Mouse (Mus musculus) lung, embryonic 14.5 days (tissue): ENCODE results near the gene Dmp1. TPM values are rescaled to one million over a fixed set of nuclear protein-coding genes. Genes with fewer than 3 reads are reported as not detected.

Experiments
- ATAC-seq: fragments of 200-750 bp; cut with Nextera tagmentation; 2 replicates; pipeline ENCODE4 v1.8.0; 2017; ENCODE audit warnings: mild to moderate bottlenecking, moderate TSS enrichment, moderate library complexity; ENCODE audit not compliant: insufficient read depth
- DNase-seq: peaks from one replicate; pipeline ENCODE4 v3.0.0-alpha.2; 2015
- H3K27ac ChIP-seq: fragments of 300-500 bp; sonication (generic); 2 replicates; pipeline ENCODE4 v1.5.1; 2014; ENCODE audit warnings: low read depth, mild to moderate bottlenecking, moderate library complexity
- H3K27me3 ChIP-seq: fragments of 300-500 bp; sonication (generic); 2 replicates; pipeline ENCODE4 v1.6.1; 2014; ENCODE audit warnings: low read length, control low read depth; ENCODE audit not compliant: insufficient read depth
- H3K36me3 ChIP-seq: fragments of 300-500 bp; sonication (generic); 2 replicates; pipeline ENCODE4 v1.6.1; 2014; ENCODE audit warnings: control low read depth; ENCODE audit not compliant: insufficient read depth
- H3K4me1 ChIP-seq: fragments of 300-500 bp; sonication (generic); 2 replicates; pipeline ENCODE4 v1.6.1; 2014; ENCODE audit warnings: antibody characterized with exemption, control low read depth; ENCODE audit not compliant: insufficient read depth
- H3K4me2 ChIP-seq: fragments of 300-500 bp; sonication (generic); 2 replicates; pipeline ENCODE4 v1.6.1; 2014; ENCODE audit warnings: mild to moderate bottlenecking
- H3K4me3 ChIP-seq: fragments of 300-500 bp; sonication (generic); 2 replicates; pipeline ENCODE4 v1.5.1; 2014; ENCODE audit warnings: low read depth, low read length
- H3K9ac ChIP-seq: fragments of 300-500 bp; sonication (generic); 2 replicates; pipeline ENCODE4 v1.6.1; 2014
- H3K9me3 ChIP-seq: fragments of 300-500 bp; sonication (generic); 2 replicates; pipeline ENCODE4 v1.6.1; 2016; ENCODE audit warnings: low read depth, low read length, control low read depth
- CTCF ChIP-seq: IDR thresholded peaks from 2 replicates; pipeline ENCODE4 v1.5.1; 2016; ENCODE audit warnings: antibody characterized with exemption, low read depth
- WGBS: fragments of 180-500 bp; shearing (Covaris S2); extraction: QIAGEN DNeasy Blood & Tissue Kit; methylation state at CpG from one replicate; pipeline ENCODE4 v1.1.7; 2014; 5-methylcytosine and 5-hydroxymethylcytosine counted together
- polyA plus RNA-seq: library from polyadenylated mRNA; unstranded; fragments of >200 nt; fragmentation: Nextera tagmentation; extraction: Ambion mirVana; gene quantifications from 2 replicates; pipeline ENCODE4 v1.2.1, GENCODE M21; 2014

Gene Dmp1
- polyA plus RNA-seq, 1 experiment from 2014 or later: 0.86 TPM

DNA sequence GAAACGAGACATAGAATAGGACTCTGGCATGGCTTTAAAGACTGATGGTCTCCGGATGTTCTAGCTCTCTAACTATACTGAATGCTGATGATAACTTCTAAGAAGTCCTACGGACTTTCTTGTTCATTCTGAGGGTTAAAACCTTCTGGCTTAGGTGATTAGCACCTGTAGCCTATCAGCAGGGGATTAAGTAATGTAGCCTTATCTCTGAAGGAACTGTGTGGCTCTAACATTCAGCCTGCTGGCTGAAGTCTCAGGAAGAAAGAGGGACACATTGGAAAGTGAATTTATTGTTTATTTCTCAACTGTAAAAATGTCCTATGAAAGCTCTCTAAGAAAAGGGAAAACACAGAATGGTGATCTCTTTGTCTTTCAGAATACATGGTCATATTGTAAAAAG, 21.9 kb downstream of the Dmp1 start:
- Histone ChIP-seq H3K4me1 (no peaks in the 10 kb centered on the region), H3K9me3 (no peaks in the 10 kb centered on the region), H3K9ac (no peak overlapping the region), H3K27me3 (no peaks in the 10 kb centered on the region), H3K27ac (no peak overlapping the region), H3K4me2 (no peak overlapping the region), H3K4me3 (no peak overlapping the region), H3K36me3 (no peaks in the 10 kb centered on the region)
- 66% methylated on average over 3 of the region's 3 CpGs for WGBS
- no peak for TF ChIP-seq CTCF
- DNase-seq: no peak
- ATAC-seq: no peak

GRCm38 (mm10) chr5:104224750-104225149, 22.3 kb downstream of the Dmp1 start:
- Histone ChIP-seq H3K9me3 (no peaks in the 10 kb centered on the region), H3K4me3 (no peak overlapping the region), H3K4me1 (no peaks in the 10 kb centered on the region), H3K9ac (no peak overlapping the region), H3K27ac (no peak overlapping the region), H3K27me3 (no peaks in the 10 kb centered on the region), H3K4me2 (no peak overlapping the region), H3K36me3 (no peaks in the 10 kb centered on the region)
- ATAC-seq: no peak
- no peak for TF ChIP-seq CTCF
- no peak for DNase-seq

- H3K4me2 ChIP-seq: no peak overlapping the region
- no peak for ATAC-seq
- DNase-seq: no peak
- H3K27me3 ChIP-seq: no peaks in the 10 kb centered on the region
- 40% methylated on average over 1 of the region's 1 CpGs for WGBS
- H3K9ac ChIP-seq: no peak overlapping the region
- no peak overlapping the region for H3K4me3 ChIP-seq
- no peaks in the 10 kb centered on the region for H3K4me1 ChIP-seq
- no peaks in the 10 kb centered on the region for H3K36me3 ChIP-seq
- no peak overlapping the region for H3K27ac ChIP-seq
- TF ChIP-seq CTCF: no peak
- no peaks in the 10 kb centered on the region for H3K9me3 ChIP-seq
Measured at GRCm38 (mm10) chr5:104228497-104228896, 26.1 kb downstream of the Dmp1 start.

DNA sequence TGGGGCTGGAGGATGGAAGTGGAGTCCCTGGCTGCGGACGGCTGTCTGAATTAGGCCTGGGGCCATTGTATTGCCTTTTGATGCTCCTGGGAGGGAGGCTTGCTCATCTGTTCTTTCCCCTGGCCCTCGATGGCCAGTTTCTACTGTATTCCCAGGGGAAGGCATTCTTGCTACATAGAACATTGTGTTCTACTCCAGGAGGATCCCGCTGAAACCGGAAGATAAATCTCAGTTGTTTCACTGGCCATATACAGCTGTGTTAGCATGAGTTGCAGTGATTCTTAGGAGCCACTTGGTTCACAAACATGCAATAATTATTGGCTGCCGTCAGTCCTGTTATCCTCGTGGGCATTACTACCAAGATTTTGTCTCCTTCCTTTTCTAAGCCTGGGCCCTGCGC, 34.3 kb downstream of the Dmp1 start:
- H3K4me1 ChIP-seq: 0 out of 2 replicates have a peak, but pooled peaks cover 6% of the 10 kb centered on the region
- ATAC-seq (no peak), DNase-seq (no peak)
- H3K9ac ChIP-seq: no peak overlapping the region
- TF ChIP-seq CTCF: no peak
- H3K27ac ChIP-seq: no peak overlapping the region
- no peak overlapping the region for H3K4me3 ChIP-seq
- WGBS: 85% methylated on average over 8 of the region's 8 CpGs
- H3K36me3 ChIP-seq: no peaks in the 10 kb centered on the region
- no peak overlapping the region for H3K4me2 ChIP-seq
- H3K27me3 ChIP-seq: no peaks in the 10 kb centered on the region
- H3K9me3 ChIP-seq: no peaks in the 10 kb centered on the region

GRCm38 (mm10) chr5:104239674-104240378, 37.4 kb downstream of the Dmp1 start:
- DNase-seq (peak; percentile 86), ATAC-seq (peak; percentile 75)
- Histone ChIP-seq H3K36me3 (no peaks in the 10 kb centered on the region), H3K4me2 (no peak overlapping the region), H3K9me3 (no peaks in the 10 kb centered on the region), H3K9ac (no peak overlapping the region), H3K27me3 (no peaks in the 10 kb centered on the region), H3K4me1 (0 out of 2 replicates have a peak, but pooled peaks cover 6% of the 10 kb centered on the region), H3K4me3 (no peak overlapping the region), H3K27ac (peak overlapping the region; percentile 60; the same call in 1 of the 2 replicates)
- no peak for TF ChIP-seq CTCF
- 44% methylated on average over 9 of the region's 9 CpGs for WGBS

DNA sequence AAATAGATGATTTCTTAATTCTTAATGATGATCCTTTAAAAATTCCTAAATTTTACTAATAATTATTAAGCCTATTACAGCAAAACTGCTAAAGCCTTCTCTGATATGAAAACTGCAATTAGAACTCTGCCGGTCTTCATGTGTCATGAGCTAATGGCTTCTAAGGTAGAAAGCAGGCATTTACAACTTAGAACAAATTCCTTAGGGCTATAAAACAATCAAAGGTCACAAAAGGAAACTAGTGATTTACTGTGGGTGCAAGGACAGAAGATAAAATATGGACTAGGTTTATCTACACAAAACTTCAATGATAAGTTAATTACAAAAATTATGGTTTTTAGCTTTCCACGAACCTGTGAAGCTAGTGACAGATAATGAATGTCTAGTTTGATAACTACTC, 41.8 kb downstream of the Dmp1 start:
- Histone ChIP-seq H3K27me3 (no peaks in the 10 kb centered on the region), H3K4me3 (no peak overlapping the region), H3K27ac (no peak overlapping the region), H3K4me2 (no peak overlapping the region), H3K36me3 (no peaks in the 10 kb centered on the region), H3K9me3 (no peaks in the 10 kb centered on the region), H3K4me1 (0 out of 2 replicates have a peak, but pooled peaks cover 6% of the 10 kb centered on the region), H3K9ac (no peak overlapping the region)
- TF ChIP-seq CTCF: no peak
- ATAC-seq (no peak), DNase-seq (no peak)
- WGBS: 66% methylated on average over 2 of the region's 2 CpGs

DNA sequence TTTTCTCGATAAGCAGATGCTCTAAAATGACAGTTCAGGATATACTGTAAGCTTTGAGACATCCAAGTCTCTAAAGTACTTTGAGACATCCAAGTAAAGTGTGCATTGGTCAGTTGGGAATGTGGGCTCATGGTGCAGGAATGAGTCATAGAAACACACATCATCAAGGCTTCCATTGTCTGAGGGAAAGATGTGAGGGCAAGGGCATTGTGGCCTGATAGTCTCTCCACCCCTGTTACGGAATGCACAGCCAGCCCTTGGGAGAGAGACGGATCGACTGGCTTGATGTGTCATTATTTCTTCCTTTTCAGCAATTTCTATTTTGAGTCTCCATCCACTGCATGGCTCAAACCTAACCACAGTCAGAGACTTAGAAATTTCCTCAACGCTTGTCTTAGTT, 49.4 kb downstream of the Dmp1 start:
- Histone ChIP-seq H3K36me3 (no peaks in the 10 kb centered on the region), H3K27ac (no peak overlapping the region), H3K4me3 (no peak overlapping the region), H3K9me3 (no peaks in the 10 kb centered on the region), H3K4me2 (no peak overlapping the region), H3K4me1 (no peaks in the 10 kb centered on the region), H3K27me3 (no peaks in the 10 kb centered on the region), H3K9ac (no peak overlapping the region)
- ATAC-seq (no peak), DNase-seq (no peak)
- 70% methylated on average over 5 of the region's 5 CpGs for WGBS
- no peak for TF ChIP-seq CTCF

DNA sequence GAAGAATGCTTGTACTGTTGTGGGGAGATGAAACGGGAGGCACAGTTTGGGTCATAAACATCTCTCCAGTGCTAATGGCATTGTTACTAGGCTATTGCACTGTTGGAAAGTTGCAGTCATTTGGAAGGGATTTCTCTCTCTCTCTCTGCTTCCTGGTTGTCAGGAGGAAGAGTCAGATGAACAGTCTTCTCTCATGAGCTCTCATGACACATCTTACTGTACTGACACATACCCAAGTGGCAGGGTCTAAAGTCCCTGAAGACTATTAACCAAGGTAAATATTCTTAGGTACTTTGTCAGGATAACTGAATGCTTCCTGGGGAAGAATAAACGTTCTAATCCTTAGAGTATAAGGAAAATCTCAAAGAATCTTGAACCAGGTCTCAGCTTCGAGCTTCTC, 54.2 kb downstream of the Dmp1 start:
- Histone ChIP-seq H3K4me1 (no peaks in the 10 kb centered on the region), H3K36me3 (no peaks in the 10 kb centered on the region), H3K27ac (no peak overlapping the region), H3K9me3 (no peaks in the 10 kb centered on the region), H3K4me2 (no peak overlapping the region), H3K9ac (no peak overlapping the region), H3K4me3 (no peak overlapping the region), H3K27me3 (no peaks in the 10 kb centered on the region)
- ATAC-seq: no peak
- no peak for DNase-seq
- no peak for TF ChIP-seq CTCF
- WGBS: 64% methylated on average over 3 of the region's 3 CpGs
